Mouse (Mus musculus) CH12.LX (cell line): ENCODE results near the gene Tmem176a.

Experiments used
- CTCF ChIP-seq, 2 experiments: IDR thresholded peaks in 1 of 2; conservative IDR thresholded peaks in 1 of 2; 2 replicates each; pipeline ENCODE4 v1.5.1; 2011 to 2012; ENCODE audit warnings: low read depth in 2 of 2, low read length in 2 of 2, improper control_type of control experiment in 1 of 2, inconsistent platforms in 1 of 2, mild to moderate bottlenecking in 1 of 2, moderate library complexity in 1 of 2
- JUN ChIP-seq: IDR thresholded peaks from 2 replicates; pipeline ENCODE4 v1.6.1; 2011; ENCODE audit warnings: low read depth, mild to moderate bottlenecking, low read length, improper control_type of control experiment, moderate library complexity; ENCODE audit not compliant: insufficient read depth
- POLR2AphosphoS2 ChIP-seq: IDR thresholded peaks from 2 replicates; pipeline ENCODE4 v1.6.1; 2011; ENCODE audit warnings: low read depth, low read length, improper control_type of control experiment
- UBTF ChIP-seq: IDR thresholded peaks from 2 replicates; pipeline ENCODE4 v1.6.1; 2012; ENCODE audit warnings: low read depth, mild to moderate bottlenecking, inconsistent platforms, low read length, improper control_type of control experiment, moderate library complexity

- TF ChIP-seq JUN (no peak), POLR2AphosphoS2 (no peak), CTCF (conservative IDR thresholded peaks at IDR 0.05 in 1 of 2, IDR thresholded peaks at IDR 0.05 in 1 of 2; ENCODE audit: low read depth in 2 of 2, low read length in 2 of 2) (no peak), UBTF (no peak)
Observed at GRCm38 (mm10) chr6:48828976-48829375, 11.7 kb upstream of the Tmem176a start.
